Comparison of ENCODE assay signal across 8 mouse cellular contexts in the genomic region with DNA sequence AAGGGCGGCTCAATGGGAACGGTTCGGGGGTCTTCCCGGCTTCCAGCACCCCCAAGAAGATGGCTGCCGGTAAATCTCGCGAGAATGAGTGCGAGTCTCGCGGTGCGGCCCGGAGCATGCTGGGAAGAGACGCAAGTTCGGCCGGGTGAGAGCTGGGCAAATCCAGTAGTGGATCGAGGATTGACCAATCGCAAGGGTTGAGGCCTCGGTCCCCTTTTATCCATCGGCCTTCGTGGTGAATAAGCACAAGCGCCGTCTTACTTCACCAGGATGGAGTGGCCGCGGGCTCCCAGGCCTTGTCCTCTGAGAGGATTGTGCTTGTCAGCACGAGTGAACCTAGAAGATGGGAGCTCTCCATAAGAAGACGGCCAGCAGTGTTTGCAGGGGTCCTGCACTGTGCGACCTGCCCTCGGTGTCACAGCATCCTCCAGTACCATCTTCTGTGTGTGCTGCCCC. TPM values are rescaled to one million over a fixed set of nuclear protein-coding genes. Genes with fewer than 3 reads are reported as not detected.
DNase-seq lines count a peak whose midpoint lies in the region; ATAC-seq lines count a peak whose summit lies in the region.

Rbm26 (minus strand) TSS at position 90 of the 456 bp plus-strand sequence.

- DNase-seq in adrenal gland, adult (ENCODE audit: inconsistent age in 2 of 2, low spot score in 1 of 2): peak; percentile 96 to 99
- peak; percentile 97 for DNase-seq in embryo, embryonic 10.5 days (ENCODE audit: low spot score)
- peak; percentile 96 for DNase-seq in gastrocnemius, postnatal 14 days
- peak; percentile 95 to 98 for DNase-seq in left cerebral cortex, postnatal 10 days (ENCODE audit: extremely low spot score in 1 of 2, low spot score in 2 of 2)
- peak; percentile 94 for DNase-seq in right cerebral cortex, postnatal 25 days
- peak; percentile 94 to 97 for DNase-seq in urinary bladder, postnatal 4 days (ENCODE audit: low spot score in 2 of 2)

- intact Hi-C loops in gastrocnemius, postnatal 14 days (cut with DNase I; ENCODE audit: low total_unique reads): no loop called here
- intact Hi-C loops in left cerebral cortex, postnatal 10 days (cut with DNase I): loop anchor here (5.0 to 10.0 kb wide), 2 partner anchors 85 to 718 kb away; partner anchors contain the start of gene Spry2

- ATAC-seq in inflammation-experienced regulatory T-cells, adult 6 months: peak; percentile 91
- ATAC-seq in megakaryocyte-erythroid progenitor cell, adult 5-6 weeks (replicated peaks; ENCODE audit: low FRiP score, low TSS enrichment, poor library complexity, severe bottlenecking): peak; percentile 93

RNA-seq across cellular contexts. Expression of gene Rbm26, which starts in this region (rescaled TPM):
- total RNA-seq in gastrocnemius, postnatal 14 days (2021): 10 to 100 TPM; 19.4 to 19.9 TPM
- 10 to 100 TPM; 31.0 to 58.2 (median 49.4) TPM for polyA plus RNA-seq in inflammation-experienced regulatory T-cells, adult 6 months (2017; shearing (Covaris generic))
- total RNA-seq in left cerebral cortex, postnatal 10 days (2021): 10 to 100 TPM; 67.2 to 70.9 TPM
- total RNA-seq in megakaryocyte-erythroid progenitor cell, adult 5-6 weeks (2014; fragmentation: Nextera tagmentation): 91.1 and 108 TPM in 2 replicates
- total RNA-seq in megakaryocyte-erythroid progenitor cell, adult 5-6 weeks (2017): 78.5 and 93.4 TPM in 2 replicates

Comparison
In these comparisons a context has a peak if more than half of its experiments do, and no peak if none do; other contexts are left out.
1. Peak in every context shown above with its lines: DNase-seq and ATAC-seq.